ENCODE assay signal across 8 mouse cellular contexts in genomic region chr4:55651811-55652410, GRCm38 (mm10).
DNase-seq lines count a peak whose midpoint lies in the region.

No protein-coding gene starts in this region.

- peak; percentile 32 for DNase-seq in adrenal gland, postnatal 10 days
- no peak for DNase-seq in adrenal gland, postnatal 25 days
- DNase-seq in brain, adult 2 months (ENCODE audit: low read depth, low spot score): peak; percentile 54
- peak; percentile 40 for DNase-seq in forelimb bud, embryonic 11.5 days (ENCODE audit: low read depth, low spot score)
- peak; percentile 35 for DNase-seq in kidney, adult 9 months
- peak; percentile 42 for DNase-seq in mesoderm, embryonic 11.5 days (ENCODE audit: low read depth, low spot score)
- DNase-seq in right cerebral cortex, adult 18-20 months: no peak
- DNase-seq in gastrocnemius, postnatal 14 days: no peak

- intact Hi-C loops in gastrocnemius, postnatal 14 days (cut with DNase I; ENCODE audit: low total_unique reads): loop anchor here (5.0 kb wide), 1 partner anchor 120 kb away; the partner anchor contains the start of gene Klf4

Comparison
In these comparisons a context has a peak if more than half of its experiments do, and no peak if none do; other contexts are left out.
1. DNase-seq: peak in adrenal gland, postnatal 10 days (single experiment), brain, adult 2 months (single experiment), forelimb bud, embryonic 11.5 days (single experiment), kidney, adult 9 months (single experiment) and mesoderm, embryonic 11.5 days (single experiment); none in adrenal gland, postnatal 25 days (single experiment), right cerebral cortex, adult 18-20 months (single experiment) and gastrocnemius, postnatal 14 days (single experiment).